Mouse (Mus musculus): ENCODE data around the gene Ankrd13d.

The Ankrd13d gene

GRCm38 (mm10) chr19:4220957-4221743 lies 61.8 kb downstream of the Ankrd13d start:
- no peak for DNase-seq

- peak in 1 of 2 experiments; percentile 61 for DNase-seq
Measured at GRCm38 (mm10) chr19:4220416-4220815, 62.5 kb downstream of the Ankrd13d start.

Measured in cerebellum, postnatal 25 days (tissue).